Mouse (Mus musculus) myocyte (in vitro differentiated cells): ENCODE data around the gene Rpl31.

Source experiments
- E2F4 ChIP-seq: IDR thresholded peaks from one replicate; pipeline ENCODE4 v1.6.1; 2011; ENCODE audit warnings: mild to moderate bottlenecking, control low read depth, moderate library complexity; ENCODE audit not compliant: insufficient read depth
- MAX ChIP-seq: IDR thresholded peaks from one replicate; pipeline ENCODE4 v1.6.1; 2011; ENCODE audit warnings: low read depth, mild to moderate bottlenecking, control low read depth
- MYOD1 ChIP-seq, 3 experiments: IDR thresholded peaks; one replicate each; pipeline ENCODE4 v1.6.1; 2011; ENCODE audit warnings: control low read depth in 2 of 3, low read depth in 2 of 3, mild to moderate bottlenecking in 2 of 3, moderate library complexity in 1 of 3; ENCODE audit not compliant: insufficient read length in 2 of 3, control insufficient read depth in 1 of 3
- MYOG ChIP-seq, 3 experiments: IDR thresholded peaks; one replicate each; pipeline ENCODE4 v1.6.1; 2011; ENCODE audit warnings: control low read depth in 2 of 3, low read depth in 2 of 3, mild to moderate bottlenecking in 2 of 3; ENCODE audit not compliant: insufficient read length in 2 of 3, control insufficient read depth in 1 of 3, insufficient read depth in 1 of 3
- POLR2A ChIP-seq: IDR thresholded peaks from one replicate; pipeline ENCODE4 v1.6.1; 2011; ENCODE audit warnings: low read depth, mild to moderate bottlenecking, control low read depth, moderate library complexity; ENCODE audit not compliant: insufficient read length
- SRF ChIP-seq: IDR thresholded peaks from one replicate; pipeline ENCODE4 v1.6.1; 2011; ENCODE audit warnings: low read depth; ENCODE audit not compliant: control insufficient read depth, insufficient read length
- TCF12 ChIP-seq: IDR thresholded peaks from one replicate; pipeline ENCODE4 v1.6.1; 2011; ENCODE audit warnings: mild to moderate bottlenecking, control low read depth; ENCODE audit not compliant: poor library complexity, insufficient read depth, severe bottlenecking
- TCF3 ChIP-seq: IDR thresholded peaks from one replicate; pipeline ENCODE4 v1.6.1; 2011; ENCODE audit warnings: low read depth, control low read depth; ENCODE audit not compliant: insufficient read length
- USF1 ChIP-seq: IDR thresholded peaks from one replicate; pipeline ENCODE4 v1.6.1; 2011; ENCODE audit warnings: low read depth, mild to moderate bottlenecking, control low read depth, moderate library complexity

GRCm38 (mm10) chr1:39387497-39387896 is 19.9 kb downstream of the Rpl31 start:
- TF ChIP-seq POLR2A (no peak), MYOG (IDR thresholded peaks at IDR 0.05; ENCODE audit: control insufficient read depth in 1 of 3, insufficient read depth in 1 of 3, insufficient read length in 2 of 3, low read depth in 2 of 3) (no peak), MAX (no peak), E2F4 (no peak), TCF3 (no peak), TCF12 (no peak), SRF (no peak), USF1 (no peak), MYOD1 (IDR thresholded peaks at IDR 0.05; ENCODE audit: control insufficient read depth in 1 of 3, insufficient read length in 2 of 3, low read depth in 2 of 3) (no peak)
